Mouse (Mus musculus) liver, postnatal 0 days (tissue): ENCODE data around the gene Polrmt.
A peak's percentile ranks its signal among the peaks of the same experiment; 100 is the strongest.

Experiments used
- CTCF ChIP-seq: sonication (generic); IDR thresholded peaks from 2 replicates; pipeline ENCODE4 v1.5.1; 2016; ENCODE audit warnings: antibody characterized with exemption, low read depth
- EP300 ChIP-seq: IDR thresholded peaks from 2 replicates; pipeline ENCODE4 v1.6.1; 2016; ENCODE audit warnings: antibody characterized with exemption, low read depth, mild to moderate bottlenecking

GRCm38 (mm10) chr10:79712029-79712428 lies 34.4 kb downstream of the Polrmt start:
- no peak for TF ChIP-seq EP300
- TF ChIP-seq CTCF: peak; percentile 67
